Mouse (Mus musculus) kidney, postnatal 0 days (tissue): Measurements from ENCODE around the gene Pik3ca. TPM values are rescaled to one million over a fixed set of nuclear protein-coding genes. Genes with fewer than 3 reads are reported as not detected.

Experiments
- ATAC-seq: fragments of 200-750 bp; cut with Nextera tagmentation; replicated peaks from 2 replicates; pipeline ENCODE4 v1.8.0; 2017; ENCODE audit warnings: low read depth, moderate number of reproducible peaks, moderate TSS enrichment, moderate library complexity; ENCODE audit not compliant: low FRiP score
- DNase-seq: peaks from one replicate; pipeline ENCODE4 v3.0.0-alpha.2; 2016; ENCODE audit warnings: low spot score
- H3K27ac ChIP-seq: fragments of 300-500 bp; sonication (generic); 2 replicates; pipeline ENCODE4 v1.5.1; 2014; ENCODE audit warnings: mild to moderate bottlenecking
- H3K27me3 ChIP-seq: fragments of 300-500 bp; sonication (generic); 2 replicates; pipeline ENCODE4 v1.6.1; 2014; ENCODE audit warnings: low read length, mixed read lengths; ENCODE audit not compliant: insufficient read depth
- H3K36me3 ChIP-seq: fragments of 300-500 bp; sonication (generic); 2 replicates; pipeline ENCODE4 v1.6.1; 2014; ENCODE audit warnings: low read length, mixed read lengths; ENCODE audit not compliant: insufficient read depth
- H3K4me1 ChIP-seq: fragments of 300-500 bp; sonication (generic); replicated peaks from 2 replicates; pipeline ENCODE4 v1.6.1; 2014; ENCODE audit warnings: antibody characterized with exemption, low read length, mixed read lengths; ENCODE audit not compliant: insufficient read depth
- H3K4me2 ChIP-seq: fragments of 300-500 bp; sonication (generic); 2 replicates; pipeline ENCODE4 v1.6.1; 2014; ENCODE audit warnings: mild to moderate bottlenecking, low read length, moderate library complexity, mixed read lengths
- H3K4me3 ChIP-seq: fragments of 300-500 bp; sonication (generic); replicated peaks from 2 replicates; pipeline ENCODE4 v1.5.1; 2014; ENCODE audit warnings: low read depth, low read length
- H3K9ac ChIP-seq: fragments of 300-500 bp; sonication (generic); 2 replicates; pipeline ENCODE4 v1.6.1; 2014; ENCODE audit warnings: low read depth, low read length
- H3K9me3 ChIP-seq: fragments of 300-500 bp; sonication (generic); replicated peaks from 2 replicates; pipeline ENCODE4 v1.6.1; 2016; ENCODE audit warnings: low read length, inconsistent platforms, mixed read lengths
- CTCF ChIP-seq: IDR thresholded peaks from 2 replicates; pipeline ENCODE4 v1.5.1; 2016; ENCODE audit warnings: antibody characterized with exemption, low read depth, mild to moderate bottlenecking, moderate library complexity
- WGBS: fragments of 180-500 bp; shearing (Covaris S2); extraction: QIAGEN DNeasy Blood & Tissue Kit; methylation state at CpG from one replicate; pipeline ENCODE4 v1.1.7; 2014; 5-methylcytosine and 5-hydroxymethylcytosine counted together
- polyA plus RNA-seq: library from polyadenylated mRNA; unstranded; fragments of >200 nt; fragmentation: Nextera tagmentation; extraction: Ambion mirVana; gene quantifications from 2 replicates; pipeline ENCODE4 v1.2.1, GENCODE M21; 2015

The Pik3ca gene
- polyA plus RNA-seq, 1 experiment from 2014 or later, result 11.2 TPM

- no peaks in the 10 kb centered on the region for H3K27me3 ChIP-seq
- no peak overlapping the region for H3K4me3 ChIP-seq
- peaks cover 25% of the 10 kb centered on the region for H3K4me1 ChIP-seq
- no peaks in the 10 kb centered on the region for H3K9me3 ChIP-seq
- no peak overlapping the region for H3K9ac ChIP-seq
- ATAC-seq (no peak), DNase-seq (no peak)
- no peak overlapping the region; the same call in 1 of the 2 replicates for H3K4me2 ChIP-seq
- 25% methylated on average over 4 of the region's 4 CpGs for WGBS
- TF ChIP-seq CTCF, result no peak
- H3K27ac ChIP-seq, result no peak overlapping the region
- H3K36me3 ChIP-seq, result no peaks in the 10 kb centered on the region
These were observed 1.9 kb downstream of the Pik3ca start for GRCm38 (mm10) chr3:32399381-32399780.

DNA sequence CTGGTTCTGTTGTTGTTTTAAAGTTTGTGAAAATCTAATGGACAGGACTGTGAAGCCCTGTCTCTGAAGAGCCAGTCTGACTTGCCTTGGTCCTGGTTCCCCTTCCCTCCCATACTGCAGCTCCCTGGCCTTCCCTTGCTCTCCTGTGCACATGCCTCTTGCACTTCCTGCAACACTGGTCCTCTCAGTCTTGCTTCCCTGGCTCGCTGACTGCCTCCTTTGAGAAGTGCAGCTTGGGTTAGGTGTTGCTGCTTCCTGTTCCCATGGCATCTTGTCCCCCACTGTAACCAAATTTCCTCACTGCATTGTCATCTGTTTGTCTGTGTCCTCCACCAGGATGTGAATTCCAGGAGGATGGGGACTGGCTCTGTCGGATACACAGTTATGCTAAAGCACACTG, 2.5 kb downstream of the Pik3ca start:
- 31% methylated on average over 2 of the region's 2 CpGs for WGBS
- ATAC-seq, result no peak
- Histone ChIP-seq H3K9ac (no peak overlapping the region), H3K27me3 (no peaks in the 10 kb centered on the region), H3K4me1 (peaks cover 25% of the 10 kb centered on the region), H3K4me2 (no peak overlapping the region), H3K9me3 (no peaks in the 10 kb centered on the region), H3K27ac (no peak overlapping the region), H3K36me3 (no peaks in the 10 kb centered on the region), H3K4me3 (no peak overlapping the region)
- DNase-seq, result no peak
- TF ChIP-seq CTCF, result no peak

DNA sequence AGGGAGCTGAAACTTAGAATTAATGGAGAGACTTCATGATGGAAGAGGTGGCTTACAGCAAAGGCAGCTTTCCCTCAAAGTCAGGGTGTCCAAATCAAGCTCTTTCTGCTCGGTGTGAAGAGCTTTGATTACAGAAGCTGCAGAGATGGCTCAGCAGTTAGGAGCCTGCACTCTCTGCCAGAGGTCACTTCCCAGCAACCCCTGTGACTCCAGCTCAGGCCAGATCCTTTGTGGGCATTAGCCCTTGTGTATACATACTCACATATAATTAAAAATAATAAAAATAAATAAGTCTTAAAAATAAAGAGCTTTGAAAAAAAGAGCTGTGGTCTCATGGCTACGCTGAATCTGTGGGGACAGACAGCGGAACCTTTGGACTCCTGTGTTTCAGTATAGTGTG, 4.1 kb downstream of the Pik3ca start:
- Histone ChIP-seq H3K27ac (no peak overlapping the region), H3K4me1 (peaks cover 28% of the 10 kb centered on the region), H3K9ac (no peak overlapping the region), H3K27me3 (no peaks in the 10 kb centered on the region), H3K36me3 (no peaks in the 10 kb centered on the region), H3K9me3 (no peaks in the 10 kb centered on the region), H3K4me2 (no peak overlapping the region), H3K4me3 (no peak overlapping the region)
- DNase-seq, result no peak
- WGBS, result 67% methylated on average over 3 of the region's 3 CpGs
- ATAC-seq, result no peak
- TF ChIP-seq CTCF, result no peak

GRCm38 (mm10) chr3:32402990-32403885, 5.8 kb downstream of the Pik3ca start:
- Histone ChIP-seq H3K9ac (no peak overlapping the region), H3K36me3 (no peaks in the 10 kb centered on the region), H3K9me3 (no peaks in the 10 kb centered on the region), H3K4me1 (peaks cover 28% of the 10 kb centered on the region), H3K4me2 (no peak overlapping the region), H3K4me3 (no peak overlapping the region), H3K27ac (no peak overlapping the region), H3K27me3 (no peaks in the 10 kb centered on the region)
- no peak for ATAC-seq
- WGBS, result 69% methylated on average over 7 of the region's 7 CpGs
- no peak for TF ChIP-seq CTCF
- DNase-seq, result no peak

DNA sequence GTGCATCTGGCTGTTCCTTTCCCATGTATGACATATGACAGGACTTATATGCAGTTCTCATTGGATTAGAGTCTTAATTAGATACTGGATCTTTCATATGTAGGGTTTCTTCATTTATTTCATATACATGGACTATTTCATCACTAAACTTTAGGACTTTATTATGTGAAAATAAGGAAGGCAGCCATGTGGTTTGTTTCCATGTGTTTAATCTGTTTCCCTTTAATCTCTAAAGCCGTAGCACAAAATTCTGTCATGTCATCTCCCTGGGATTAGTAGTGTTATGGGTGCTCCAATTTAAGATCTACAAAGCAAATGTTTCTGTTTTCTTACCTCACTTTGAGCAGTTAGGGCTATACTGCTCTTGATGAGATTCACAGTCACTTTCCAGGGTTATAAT, 8.2 kb downstream of the Pik3ca start:
- no peak overlapping the region for H3K9ac ChIP-seq
- no peak for TF ChIP-seq CTCF
- no peaks in the 10 kb centered on the region for H3K36me3 ChIP-seq
- no peak overlapping the region for H3K4me3 ChIP-seq
- no peak for DNase-seq
- no peaks in the 10 kb centered on the region for H3K27me3 ChIP-seq
- 79% methylated on average over 1 of the region's 1 CpGs for WGBS
- H3K9me3 ChIP-seq, result no peaks in the 10 kb centered on the region
- no peak overlapping the region for H3K4me2 ChIP-seq
- no peak overlapping the region for H3K27ac ChIP-seq
- H3K4me1 ChIP-seq, result peaks cover 13% of the 10 kb centered on the region; the same call in 1 of the 2 replicates
- no peak for ATAC-seq

DNA sequence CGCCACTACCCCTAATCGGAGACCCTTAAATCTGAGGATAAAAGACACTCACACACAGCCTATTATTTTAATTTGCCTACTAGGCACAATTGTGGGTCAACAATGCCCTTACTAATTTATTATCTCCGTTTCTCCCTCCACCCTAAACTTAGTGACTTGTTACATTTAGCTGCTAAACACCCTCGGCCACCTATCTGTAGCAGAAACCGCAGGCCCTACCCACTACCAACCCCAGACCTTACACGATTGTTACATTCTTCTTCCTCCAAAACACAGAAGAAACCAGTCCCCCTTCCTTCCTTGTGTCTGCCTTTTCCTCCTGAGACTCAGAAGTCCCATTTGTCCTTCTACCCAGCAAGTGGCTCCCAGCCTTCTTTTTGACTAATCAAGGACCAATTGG, 9.3 kb downstream of the Pik3ca start:
- WGBS, result 74% methylated on average over 6 of the region's 6 CpGs
- Histone ChIP-seq H3K9me3 (no peaks in the 10 kb centered on the region), H3K4me2 (no peak overlapping the region), H3K4me1 (peaks cover 5% of the 10 kb centered on the region; the same call in 1 of the 2 replicates), H3K27me3 (no peaks in the 10 kb centered on the region), H3K36me3 (no peaks in the 10 kb centered on the region), H3K27ac (no peak overlapping the region), H3K4me3 (no peak overlapping the region), H3K9ac (no peak overlapping the region)
- ATAC-seq (no peak), DNase-seq (no peak)
- no peak for TF ChIP-seq CTCF
